Mouse (Mus musculus) fat pad, adult 2 months (tissue): ENCODE results near the gene Kirrel3.

Source experiments
- DNase-seq: peaks from one replicate; pipeline ENCODE4 v3.0.0-alpha.2; 2011; ENCODE audit warnings: low read depth, low spot score; ENCODE audit errors: extremely low read depth

Kirrel3 gene

DNA sequence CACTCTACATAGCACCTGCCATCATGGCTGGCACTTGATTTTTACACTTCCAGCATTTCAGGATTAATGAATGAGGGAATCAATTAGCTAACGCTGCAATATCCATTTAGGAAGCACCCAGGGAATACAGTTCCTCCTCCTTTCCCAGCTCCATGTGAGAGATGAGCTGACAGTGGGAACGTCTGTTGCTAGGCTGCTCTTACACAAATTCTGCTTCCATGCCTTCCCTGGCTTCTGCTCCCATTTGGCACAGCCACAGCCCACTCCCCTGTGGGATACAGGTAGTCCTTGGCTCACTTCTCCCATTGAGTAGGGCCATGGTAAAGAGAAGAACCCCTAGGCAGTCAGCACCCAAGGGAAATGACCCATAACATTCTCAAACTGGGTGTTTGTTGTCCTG lies 185.2 kb downstream of the Kirrel3 start:
- no peak for DNase-seq

DNA sequence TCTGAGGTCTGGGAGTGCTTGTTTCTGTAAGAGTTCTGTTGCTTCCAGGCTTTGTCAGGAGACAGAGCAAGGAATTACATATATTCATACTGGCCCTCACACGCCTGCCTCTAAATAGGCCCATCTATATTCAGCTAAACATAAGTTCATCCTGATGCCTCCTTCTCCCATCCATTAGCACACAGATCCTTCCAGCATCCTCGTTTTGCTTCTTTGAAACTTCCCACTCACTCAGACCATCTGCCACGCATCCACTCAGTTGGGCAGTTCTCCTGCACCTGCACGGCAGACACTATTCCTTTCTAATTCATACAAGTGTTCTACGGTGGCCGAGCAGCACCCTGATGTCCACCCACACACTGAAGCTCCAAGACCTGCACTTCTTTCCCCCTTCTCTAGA lies 201.1 kb downstream of the Kirrel3 start:
- no peak for DNase-seq

DNA sequence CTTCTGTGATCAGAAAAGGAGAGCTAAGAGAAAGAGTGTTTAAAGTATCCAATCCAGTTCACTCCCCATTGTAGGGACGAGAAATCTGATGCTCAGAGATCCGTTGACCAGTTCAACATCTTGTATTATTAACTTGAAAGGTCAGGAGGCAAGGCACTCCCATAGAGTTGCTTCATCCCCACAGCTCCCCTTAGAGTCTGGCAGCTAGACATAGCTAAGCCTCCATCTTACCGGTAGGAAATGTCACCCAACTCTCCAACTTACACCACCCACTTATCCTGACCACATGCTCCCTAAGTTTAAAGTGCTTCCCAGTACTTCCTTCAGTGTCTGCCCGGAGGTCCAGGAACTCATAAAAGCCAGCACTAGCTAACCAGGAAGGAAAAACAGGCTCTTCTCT lies 202.7 kb downstream of the Kirrel3 start:
- no peak for DNase-seq

DNA sequence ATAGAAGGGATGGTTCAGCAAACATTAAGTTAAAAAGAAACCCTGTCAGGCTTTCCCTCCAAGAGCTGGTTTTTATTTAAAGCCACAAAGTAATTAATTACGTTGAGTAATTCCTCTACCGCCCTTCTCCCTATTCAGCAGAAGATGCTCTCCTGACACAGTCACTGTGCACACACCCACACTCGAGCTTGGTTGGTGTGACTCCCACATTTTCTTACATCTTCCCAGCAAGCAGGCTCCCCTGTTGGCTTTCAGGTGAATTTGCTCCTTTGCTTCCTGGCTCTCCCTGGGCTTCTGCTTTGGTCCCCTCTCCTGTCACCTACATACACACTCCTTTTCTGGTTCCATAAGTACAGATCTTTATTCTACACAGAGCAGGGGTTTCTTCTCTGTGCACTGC lies 203.7 kb downstream of the Kirrel3 start:
- no peak for DNase-seq

DNA sequence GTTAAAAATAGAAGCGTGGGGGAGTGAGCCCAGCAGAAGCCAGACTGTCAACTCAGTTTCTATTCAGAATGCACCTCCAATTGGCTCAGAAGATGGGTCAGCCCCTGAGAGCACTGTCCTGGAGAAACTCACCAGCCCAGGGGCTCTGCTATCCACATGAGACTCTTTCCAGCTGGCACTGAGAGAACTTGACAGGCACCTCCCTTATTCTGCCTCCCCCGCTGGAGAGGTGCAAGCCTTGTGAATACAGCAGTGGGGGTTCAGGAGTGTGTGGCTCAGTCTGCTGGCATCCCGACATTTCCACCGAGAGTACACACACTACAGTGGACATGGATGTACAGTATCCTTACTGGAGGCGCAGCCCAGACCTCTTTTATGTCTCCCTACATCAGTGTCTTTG lies 210.0 kb downstream of the Kirrel3 start:
- DNase-seq: no peak

DNA sequence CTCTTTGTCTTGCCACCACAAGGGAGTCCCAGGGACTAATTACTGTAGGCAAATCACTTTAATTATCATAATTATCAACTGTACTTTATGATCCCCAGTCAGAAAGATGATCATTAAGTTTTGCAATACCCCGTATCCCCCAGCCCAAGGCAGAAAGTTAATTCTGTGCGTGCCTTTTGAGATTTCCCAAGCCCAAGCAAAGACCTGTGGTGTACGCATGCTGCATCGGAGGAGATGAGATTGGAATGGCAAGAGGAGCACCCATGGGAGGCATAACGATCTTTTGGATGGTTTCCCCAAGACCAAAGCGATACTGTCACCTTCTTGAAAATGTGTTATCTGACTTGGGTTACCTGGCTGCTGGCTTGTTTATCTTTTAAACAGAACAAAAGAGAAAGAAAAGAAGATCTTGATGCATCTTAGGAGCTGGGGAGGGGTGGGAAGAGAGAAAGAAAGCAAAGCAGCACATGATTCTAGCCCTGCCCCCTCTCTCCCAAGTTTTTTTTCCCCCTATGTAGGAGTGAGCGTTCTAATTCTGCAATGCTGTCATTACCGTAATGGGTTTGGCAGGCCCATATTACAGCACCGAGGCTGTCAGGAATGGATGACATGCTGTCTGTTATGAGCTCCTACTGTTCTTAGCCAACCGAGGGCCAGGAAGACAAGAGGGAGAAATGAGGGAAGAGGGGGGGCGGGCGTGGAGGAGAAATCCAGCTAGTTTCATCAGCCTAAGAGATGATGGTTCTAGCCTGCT lies 218.0 kb downstream of the Kirrel3 start:
- DNase-seq: no peak

DNA sequence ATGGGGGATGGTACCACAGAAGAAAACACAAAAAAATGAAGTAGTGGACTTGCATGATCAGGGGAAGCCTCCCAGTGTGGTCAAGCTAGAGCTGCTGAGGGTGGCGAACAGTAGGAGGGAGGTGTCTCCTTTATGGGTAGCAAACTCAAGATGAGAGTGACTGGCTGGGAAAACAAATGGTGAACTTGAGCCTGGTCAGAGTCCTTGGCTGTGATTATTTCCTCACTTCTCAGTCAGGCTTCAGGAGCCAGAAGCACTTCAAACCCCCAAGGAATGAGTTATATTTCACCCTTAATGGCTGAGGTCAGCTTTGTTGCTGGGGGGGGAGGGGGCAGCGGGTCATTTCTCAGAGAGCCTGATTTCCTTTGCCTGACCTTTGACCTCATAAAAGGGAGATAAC lies 218.7 kb downstream of the Kirrel3 start:
- no peak for DNase-seq

DNA sequence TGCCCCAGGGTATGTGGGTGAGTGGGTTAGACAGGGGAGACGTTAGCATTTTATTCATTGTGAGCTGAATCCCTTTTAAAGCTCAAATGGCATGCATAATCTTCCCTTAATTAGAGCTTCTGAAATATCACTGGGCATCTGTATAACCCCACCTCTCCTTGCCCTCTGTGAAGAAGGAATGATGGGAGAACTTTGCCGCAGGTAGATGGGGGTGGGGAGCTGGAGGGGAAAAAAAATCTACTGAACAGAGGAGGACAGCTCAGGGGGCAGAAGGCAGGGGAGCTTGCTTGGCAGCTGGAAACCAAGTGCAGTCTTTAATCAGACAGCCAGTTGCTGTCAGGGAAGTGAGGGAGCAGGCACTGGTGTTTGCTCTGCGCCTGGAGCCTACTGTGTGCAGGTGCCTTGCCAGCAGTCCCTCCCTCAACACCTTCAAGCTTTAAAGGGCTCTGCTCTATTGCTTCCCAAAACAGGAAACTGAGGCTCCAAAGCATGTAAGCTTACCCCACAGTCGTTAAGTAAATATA lies 220.7 kb downstream of the Kirrel3 start:
- DNase-seq: no peak

DNA sequence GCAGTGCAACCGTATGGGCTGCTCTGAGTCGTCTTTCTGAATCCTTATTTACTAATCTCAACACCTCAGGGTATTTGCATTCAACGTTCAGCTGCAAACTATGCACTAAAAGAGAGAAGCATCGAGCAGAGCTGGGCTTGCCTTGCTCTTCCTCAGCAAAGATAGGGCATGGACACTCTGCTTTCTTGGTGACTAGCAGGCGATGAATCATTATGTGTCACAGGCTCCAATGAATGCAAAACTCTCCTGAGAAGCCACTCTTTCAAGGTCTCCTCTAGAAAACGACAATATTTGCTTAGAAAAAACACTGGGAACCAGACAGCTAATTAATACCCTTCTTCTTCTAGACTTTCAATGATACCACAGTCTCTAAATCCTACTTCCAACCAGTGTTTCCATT lies 223.0 kb downstream of the Kirrel3 start:
- DNase-seq: no peak

DNA sequence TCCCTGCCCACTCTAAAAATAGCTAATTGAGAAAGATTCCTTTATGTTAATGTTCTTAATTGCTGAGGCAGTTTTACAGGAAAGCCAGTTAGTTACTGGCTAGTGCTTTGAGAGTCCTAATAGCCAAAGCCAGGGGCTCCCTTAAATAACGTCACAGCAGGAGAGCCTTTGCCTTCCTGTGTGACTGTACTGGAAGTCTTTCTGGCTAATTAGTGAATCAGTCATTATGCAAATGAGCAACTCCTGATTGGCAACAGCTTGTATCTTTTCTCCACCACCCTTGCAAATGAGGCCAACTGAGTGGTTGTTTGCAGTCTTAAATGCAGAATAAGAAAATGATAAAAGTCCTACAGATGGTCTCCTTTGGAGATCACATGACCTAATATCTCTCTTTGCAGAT lies 226.3 kb downstream of the Kirrel3 start:
- DNase-seq: no peak

DNA sequence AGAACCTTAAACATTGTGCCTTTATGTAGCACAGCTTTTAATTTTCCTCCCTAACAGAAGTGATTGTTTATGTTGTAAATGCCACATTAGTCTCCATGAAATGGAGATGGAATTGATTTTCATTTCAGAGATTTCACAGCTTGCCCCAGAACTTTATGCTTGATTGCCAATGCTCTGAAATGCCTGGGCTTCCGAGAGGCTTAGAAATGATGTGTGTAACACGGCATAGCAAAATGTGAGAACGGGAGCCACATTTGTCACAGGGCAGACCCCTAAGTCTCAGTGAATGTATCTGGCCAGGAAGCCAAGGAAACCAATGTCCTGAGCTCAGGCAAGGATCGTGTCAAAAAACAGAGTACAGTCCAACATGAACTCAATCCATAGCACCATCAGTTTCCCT lies 227.3 kb downstream of the Kirrel3 start:
- DNase-seq: no peak

DNA sequence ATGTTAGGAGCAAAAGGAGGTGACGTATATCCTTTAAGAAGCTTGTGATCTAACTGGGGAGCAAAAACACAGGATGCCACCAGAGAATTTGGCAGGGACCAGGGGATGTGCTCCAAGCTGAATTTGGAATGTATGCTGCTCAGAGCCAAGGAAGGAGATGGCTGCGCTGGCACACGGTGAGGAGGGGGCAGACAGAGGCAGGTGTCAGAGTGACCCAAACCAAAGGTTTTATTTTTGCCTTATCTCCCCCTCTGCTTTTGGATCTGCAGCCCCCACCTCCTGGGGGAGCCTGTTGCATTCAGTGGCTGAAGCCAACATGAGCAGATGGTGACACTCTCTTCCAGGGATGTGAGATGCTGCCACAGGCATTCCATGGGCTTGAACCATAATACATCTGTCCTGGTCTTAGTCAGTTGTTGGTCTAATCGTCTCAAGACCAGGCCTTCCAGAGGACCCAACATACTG lies 227.8 kb downstream of the Kirrel3 start:
- DNase-seq: no peak

DNA sequence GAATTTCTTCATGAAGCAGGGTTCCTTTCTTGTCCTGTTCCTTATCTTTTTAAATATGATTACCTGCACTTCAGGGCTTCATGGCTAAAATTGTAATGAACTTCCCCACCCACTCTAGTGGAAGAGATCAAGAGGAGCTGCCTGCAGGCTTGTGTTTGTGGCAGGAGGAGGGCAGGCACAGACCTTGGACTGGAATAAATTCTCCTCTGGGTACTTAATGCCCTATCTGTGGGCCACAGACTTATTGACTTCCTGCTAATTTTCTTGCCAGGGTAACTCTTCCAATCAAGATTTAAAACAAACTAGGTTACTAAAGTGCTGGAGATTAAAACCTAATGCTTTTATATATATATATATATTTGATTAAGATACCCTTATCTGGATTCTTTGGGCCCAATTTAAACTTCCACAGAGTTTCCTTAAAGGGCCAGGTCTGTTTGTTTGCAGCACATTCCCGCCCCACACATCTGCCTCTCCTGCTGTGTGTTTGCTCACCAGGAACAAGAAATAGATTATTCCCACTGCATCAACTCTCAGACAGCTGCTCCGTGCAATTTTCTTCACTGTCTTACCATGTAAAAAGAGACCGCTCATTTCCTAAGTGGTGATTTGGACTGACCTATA lies 229.4 kb downstream of the Kirrel3 start:
- DNase-seq: no peak

DNA sequence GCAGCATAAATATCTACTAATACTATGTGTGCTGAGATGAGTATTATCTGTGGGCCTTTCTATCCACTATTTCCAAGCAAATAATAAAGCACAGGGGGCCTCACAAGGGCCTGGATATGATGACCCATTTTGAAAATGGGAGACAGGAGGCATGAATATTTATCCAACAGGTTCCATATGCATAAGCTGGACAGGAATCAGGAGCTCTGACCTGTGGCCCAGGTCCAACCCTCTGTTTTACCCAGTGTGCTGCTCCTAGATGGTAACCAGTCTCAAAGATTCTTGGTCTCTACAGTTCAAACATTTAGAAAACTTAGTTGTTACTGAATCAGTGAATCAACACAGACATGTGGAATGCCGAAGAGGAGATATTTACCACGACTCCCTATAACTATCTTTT lies 230.8 kb downstream of the Kirrel3 start:
- no peak for DNase-seq

DNA sequence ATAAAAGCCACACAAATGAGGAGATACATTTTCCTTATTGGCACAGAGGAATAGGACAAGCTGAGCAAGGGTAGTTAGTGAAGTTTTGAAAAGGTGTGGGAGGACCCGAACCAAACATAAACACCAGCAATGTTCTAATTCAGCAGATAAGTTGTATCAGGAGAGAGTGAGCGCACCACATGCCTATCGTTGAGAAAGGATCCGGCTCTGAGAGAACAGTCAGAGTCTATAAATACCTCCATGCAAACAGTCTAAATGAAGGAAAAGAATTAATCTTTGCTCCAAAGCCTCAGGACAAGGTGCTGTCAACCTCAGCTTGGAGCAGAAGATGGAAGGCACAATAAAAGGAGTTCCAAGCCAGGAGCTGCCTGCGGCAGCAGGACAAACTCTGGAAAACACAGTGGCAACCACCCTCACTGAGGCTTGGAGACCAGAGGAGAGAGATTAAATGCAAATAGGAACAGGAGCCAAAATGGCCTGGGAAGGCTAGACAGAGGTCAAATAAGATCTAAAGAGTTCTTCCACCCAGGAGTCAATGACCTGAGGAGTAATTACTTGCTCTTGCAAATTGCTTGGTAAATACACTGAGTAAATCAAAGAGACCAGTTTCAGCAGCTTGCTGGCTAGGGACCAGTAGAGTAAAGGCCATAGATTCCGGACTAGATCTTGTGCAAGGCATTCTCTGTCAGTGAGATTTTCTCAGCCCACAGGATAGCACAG lies 235.9 kb downstream of the Kirrel3 start:
- DNase-seq: peak; percentile 40

DNA sequence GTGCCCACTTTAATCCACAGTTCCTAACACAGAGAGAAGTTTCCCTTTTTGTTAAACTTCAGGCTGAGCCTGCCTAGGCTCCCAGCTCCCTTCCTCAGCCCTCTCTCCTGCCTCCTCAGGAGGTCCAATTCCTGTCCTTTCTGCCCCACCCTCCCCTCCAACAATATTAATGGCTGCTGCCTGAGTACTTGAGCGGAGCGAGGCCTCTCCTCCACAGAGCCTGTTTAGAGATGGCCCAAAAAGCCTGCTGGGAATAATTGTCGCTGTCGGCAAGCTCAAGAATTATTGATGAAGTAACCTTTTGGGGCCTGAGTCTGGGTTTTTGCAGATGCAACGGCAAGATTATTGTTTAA lies 236.5 kb downstream of the Kirrel3 start:
- DNase-seq: no peak

DNA sequence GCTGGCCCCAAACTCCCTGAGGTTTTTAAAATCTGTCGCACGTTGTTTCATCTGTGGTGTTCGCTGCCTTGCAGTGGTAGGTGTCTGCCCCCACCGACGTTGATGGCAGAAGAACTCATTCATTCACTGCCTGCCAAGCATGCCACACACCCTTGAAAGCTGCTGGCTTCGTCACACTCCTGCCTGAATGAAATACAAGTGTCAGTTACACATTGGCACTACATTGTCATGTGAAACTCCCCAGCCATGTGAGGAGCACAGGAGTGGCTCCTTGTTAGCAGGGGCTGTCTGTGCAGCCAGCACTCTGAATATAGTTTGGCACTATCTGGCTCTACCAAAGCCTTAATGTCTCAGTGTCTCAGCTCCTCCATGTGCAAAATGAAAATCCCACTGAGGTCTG lies 246.8 kb downstream of the Kirrel3 start:
- no peak for DNase-seq

DNA sequence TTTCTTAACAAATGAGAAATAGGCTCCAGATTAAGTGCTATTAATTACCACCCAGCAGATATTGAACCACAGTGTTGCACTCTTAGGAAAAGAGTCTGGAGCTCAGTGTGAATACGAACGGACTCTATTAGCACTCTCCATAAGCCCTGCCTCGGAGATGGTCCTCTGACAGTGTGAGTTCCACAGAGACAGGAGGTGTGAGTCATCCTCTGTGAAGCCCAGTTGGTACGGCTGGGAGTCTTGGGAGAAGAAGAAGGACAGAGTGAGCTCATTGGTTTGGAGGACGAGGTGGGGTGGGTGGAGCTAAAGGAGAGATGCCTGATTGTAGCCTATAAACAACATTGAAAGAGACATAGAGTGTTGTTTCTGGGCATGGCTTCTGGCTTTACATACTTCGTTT lies 247.9 kb downstream of the Kirrel3 start:
- no peak for DNase-seq

DNA sequence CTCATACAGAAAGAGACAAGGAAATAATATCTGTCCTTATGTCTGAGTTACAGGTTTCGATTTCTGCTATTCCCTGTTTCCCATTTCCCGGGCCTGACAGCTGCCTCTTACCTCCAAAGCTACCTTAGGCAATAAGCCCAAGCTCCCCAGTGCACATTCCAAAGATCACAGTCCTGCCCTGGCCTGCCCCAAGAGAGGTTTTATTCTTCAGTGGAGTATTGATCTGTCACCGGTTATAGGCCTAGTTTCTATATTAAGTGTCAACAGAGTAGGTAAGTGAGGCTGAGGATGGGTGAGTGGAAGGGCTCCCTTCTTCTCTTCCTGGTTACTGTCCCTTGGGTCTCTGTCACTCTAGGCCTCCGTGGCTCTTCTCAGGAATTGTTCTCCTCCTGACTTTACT lies 249.3 kb downstream of the Kirrel3 start:
- DNase-seq: no peak

DNA sequence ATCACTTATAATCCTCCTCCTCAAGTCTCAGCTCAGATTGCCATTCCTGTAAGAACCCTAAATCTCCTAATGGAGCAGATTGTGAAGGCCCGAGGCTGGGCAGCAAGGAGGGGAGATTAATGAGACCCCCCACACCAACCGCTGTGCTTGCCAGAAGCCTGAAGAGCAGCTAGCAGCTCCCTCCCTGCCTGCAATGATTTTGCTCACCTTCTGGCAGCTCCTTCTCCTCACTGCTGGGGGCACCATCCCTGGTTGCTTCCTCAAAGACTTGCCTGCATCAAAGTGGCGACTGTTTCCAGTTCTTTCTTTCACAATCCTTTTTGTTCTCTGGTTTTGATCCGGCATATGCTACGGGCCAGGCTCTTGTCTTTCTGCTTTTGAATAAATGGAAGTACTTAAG lies 253.7 kb downstream of the Kirrel3 start:
- no peak for DNase-seq

DNA sequence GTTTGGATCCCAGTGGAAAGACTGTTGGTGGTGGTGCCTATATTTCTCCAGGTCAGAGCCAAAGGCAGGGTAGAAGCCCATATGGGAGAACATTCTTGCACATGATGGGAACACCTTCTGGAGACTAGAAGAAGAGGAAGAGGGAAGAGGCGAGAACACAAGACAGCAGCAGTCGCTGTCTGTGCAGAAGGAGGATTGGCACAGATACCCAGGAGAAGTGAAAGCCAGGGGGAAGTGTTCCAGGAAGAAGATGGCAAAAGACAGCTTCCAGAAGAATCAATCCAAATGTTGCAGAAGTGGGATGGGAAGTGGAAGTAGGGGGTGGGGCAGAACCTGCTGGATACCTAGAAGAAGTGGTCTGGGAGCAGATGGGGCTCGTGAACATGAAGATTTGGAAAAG lies 255.1 kb downstream of the Kirrel3 start:
- no peak for DNase-seq

DNA sequence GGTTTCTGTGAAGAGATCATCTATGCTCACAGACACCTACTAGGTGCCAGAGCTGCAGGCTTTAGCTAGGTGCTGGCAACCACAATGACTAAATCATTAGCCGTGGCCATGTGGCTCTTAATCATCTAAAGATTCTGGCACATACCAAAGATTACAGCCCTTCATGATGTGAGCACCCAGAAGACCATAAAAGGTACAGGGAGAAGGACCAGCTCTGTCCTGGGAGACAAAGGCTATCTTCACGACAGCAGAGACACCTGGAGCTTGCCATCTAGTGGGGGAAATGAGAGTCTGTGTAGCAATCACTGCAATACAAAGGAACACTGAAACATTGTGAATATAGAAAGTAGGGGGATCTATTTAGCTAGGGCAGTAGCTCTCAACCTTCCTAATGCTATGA lies 262.3 kb downstream of the Kirrel3 start:
- no peak for DNase-seq
